Mouse (Mus musculus) spleen, adult 2 months (tissue): Measurements from ENCODE around the gene Arid1b. TPM values are rescaled to one million over a fixed set of nuclear protein-coding genes. Genes with fewer than 3 reads are reported as not detected.
"Not testable (repeated sequence)": the region's sequence is repeated elsewhere in the genome, so short reads cannot be mapped to it uniquely, and the experiment has no call there.

Source experiments
- DNase-seq, 2 experiments: peaks; one replicate each; pipeline versions ENCODE4 v3.0.0 to v3.0.0-alpha.2; 2012 to 2021; ENCODE audit warnings: low spot score in 2 of 2, low read depth in 1 of 2
- H3K27ac ChIP-seq: fragments of 200-500 bp; 2 replicates; pipeline ENCODE4 v1.5.1; 2012; ENCODE audit warnings: low read length, inconsistent platforms; ENCODE audit not compliant: insufficient read depth
- H3K27me3 ChIP-seq: fragments of 200-500 bp; 2 replicates; pipeline ENCODE4 v1.6.1; 2012; ENCODE audit warnings: mild to moderate bottlenecking, moderate library complexity, low read length, inconsistent platforms; ENCODE audit not compliant: control insufficient read depth, insufficient read depth
- H3K36me3 ChIP-seq: fragments of 200-500 bp; 2 replicates; pipeline ENCODE4 v1.6.1; 2012; ENCODE audit warnings: mild to moderate bottlenecking, low read length, inconsistent platforms; ENCODE audit not compliant: control insufficient read depth, insufficient read depth
- H3K4me1 ChIP-seq: fragments of 200-500 bp; 2 replicates; pipeline ENCODE4 v1.6.1; 2011; ENCODE audit warnings: inconsistent platforms; ENCODE audit not compliant: control insufficient read depth, insufficient read depth, insufficient read length
- H3K4me3 ChIP-seq: fragments of 200-500 bp; 2 replicates; pipeline ENCODE4 v1.5.1; 2011; ENCODE audit warnings: mild to moderate bottlenecking, inconsistent platforms; ENCODE audit not compliant: insufficient read depth, insufficient read length; ENCODE audit errors: extremely low read depth
- CTCF ChIP-seq: fragments of 200-500 bp; IDR thresholded peaks from 2 replicates; pipeline ENCODE4 v1.5.1; 2011; ENCODE audit warnings: mild to moderate bottlenecking, inconsistent platforms; ENCODE audit not compliant: insufficient read depth, insufficient read length, insufficient replicate concordance; ENCODE audit errors: extremely low read depth
- POLR2A ChIP-seq: fragments of 200-500 bp; IDR thresholded peaks from 2 replicates; pipeline ENCODE4 v1.6.1; 2011; ENCODE audit warnings: low read depth, low read length, inconsistent platforms
- WGBS: fragments of 180-500 bp; shearing (Covaris S2); methylation state at CpG from one replicate; pipeline ENCODE4 v1.1.7; 2018; 5-methylcytosine and 5-hydroxymethylcytosine counted together
- polyA plus RNA-seq: library from polyadenylated mRNA; depleted of rRNA; stranded (reverse); fragments of >200 nt; gene quantifications from 2 replicates; pipeline ENCODE4 v1.2.3, GENCODE M21; 2012

The Arid1b gene
- polyA plus RNA-seq, 1 experiment = 53.5 TPM

DNA sequence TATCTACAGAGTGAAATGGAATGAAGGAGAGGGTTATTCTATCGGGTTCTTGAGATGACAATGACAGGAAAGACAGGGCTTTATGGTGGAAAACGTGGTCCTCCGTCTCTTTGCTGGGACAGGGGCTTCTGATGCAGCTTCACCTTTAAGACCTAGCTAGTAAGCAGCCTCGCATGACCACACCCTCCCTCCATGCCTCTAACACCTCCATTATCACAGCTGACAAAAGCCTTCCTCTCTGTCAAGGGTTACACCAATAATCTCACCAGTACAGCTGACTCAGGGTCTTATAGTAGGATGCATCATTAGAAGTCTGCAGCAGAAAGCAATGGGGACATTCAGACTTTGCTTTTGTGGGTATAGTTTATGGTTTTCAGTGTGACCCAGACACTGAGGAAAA lies 116.0 kb downstream of the Arid1b start:
- Histone ChIP-seq H3K4me1 (peaks cover 18% of the 10 kb centered on the region; the same call in 1 of the 2 replicates), H3K36me3 (no peaks in the 10 kb centered on the region), H3K4me3 (no peak overlapping the region), H3K27ac (no peak overlapping the region), H3K27me3 (no peaks in the 10 kb centered on the region)
- 87% methylated on average over 4 of the region's 4 CpGs for WGBS
- DNase-seq = no peak
- TF ChIP-seq CTCF = no peak
- no peak for TF ChIP-seq POLR2A

- not testable (repeated sequence) for H3K4me3 ChIP-seq, H3K36me3 ChIP-seq, H3K27ac ChIP-seq, H3K27me3 ChIP-seq, DNase-seq
- WGBS = 96% methylated on average over 5 of the region's 5 CpGs
- peaks cover 17% of the 10 kb centered on the region; the same call in 1 of the 2 replicates for H3K4me1 ChIP-seq
Measured at GRCm38 (mm10) chr17:5110981-5111380, 116.8 kb downstream of the Arid1b start.

- H3K27ac ChIP-seq = no peak overlapping the region
- no peak for TF ChIP-seq POLR2A
- no peak for TF ChIP-seq CTCF
- no peak for DNase-seq
- no peak overlapping the region for H3K4me3 ChIP-seq
- peaks cover 12% of the 10 kb centered on the region; the same call in 1 of the 2 replicates for H3K4me1 ChIP-seq
- no peaks in the 10 kb centered on the region for H3K36me3 ChIP-seq
- WGBS = 86% methylated on average over 4 of the region's 4 CpGs
- H3K27me3 ChIP-seq = no peaks in the 10 kb centered on the region
Measured at GRCm38 (mm10) chr17:5112116-5112515, 118.0 kb downstream of the Arid1b start.

DNA sequence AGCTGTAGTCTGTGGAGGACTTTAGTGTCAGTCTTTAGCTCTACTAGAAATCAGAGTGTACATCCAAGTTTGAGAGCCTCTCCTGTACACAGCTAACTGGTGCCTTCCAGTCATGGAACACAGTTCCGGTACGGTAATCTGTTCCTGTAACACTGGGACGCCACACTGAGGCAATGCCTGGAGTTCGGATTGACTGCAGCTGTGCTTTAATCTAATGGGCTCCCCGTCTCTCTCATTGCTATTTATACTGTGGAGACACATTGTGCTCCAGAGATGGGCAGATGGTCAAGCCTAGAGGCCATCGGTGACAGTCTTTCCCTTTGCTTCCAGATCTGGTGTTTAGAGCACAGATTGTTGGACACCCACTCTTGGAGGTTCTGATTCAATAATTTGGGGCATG lies 121.8 kb downstream of the Arid1b start:
- Histone ChIP-seq H3K27me3 (no peaks in the 10 kb centered on the region), H3K36me3 (no peaks in the 10 kb centered on the region), H3K27ac (no peak overlapping the region), H3K4me3 (no peak overlapping the region), H3K4me1 (no peaks in the 10 kb centered on the region; the same call in 1 of the 2 replicates)
- DNase-seq = no peak
- TF ChIP-seq CTCF = no peak
- no peak for TF ChIP-seq POLR2A
- 96% methylated on average over 6 of the region's 6 CpGs for WGBS

GRCm38 (mm10) chr17:5116990-5117389 lies 122.9 kb downstream of the Arid1b start:
- no peak for DNase-seq
- Histone ChIP-seq H3K27me3 (no peaks in the 10 kb centered on the region), H3K4me3 (no peak overlapping the region), H3K27ac (no peak overlapping the region), H3K4me1 (no peaks in the 10 kb centered on the region; the same call in 1 of the 2 replicates), H3K36me3 (no peaks in the 10 kb centered on the region)
- TF ChIP-seq POLR2A = no peak
- TF ChIP-seq CTCF = no peak
- 82% methylated on average over 2 of the region's 2 CpGs for WGBS

DNA sequence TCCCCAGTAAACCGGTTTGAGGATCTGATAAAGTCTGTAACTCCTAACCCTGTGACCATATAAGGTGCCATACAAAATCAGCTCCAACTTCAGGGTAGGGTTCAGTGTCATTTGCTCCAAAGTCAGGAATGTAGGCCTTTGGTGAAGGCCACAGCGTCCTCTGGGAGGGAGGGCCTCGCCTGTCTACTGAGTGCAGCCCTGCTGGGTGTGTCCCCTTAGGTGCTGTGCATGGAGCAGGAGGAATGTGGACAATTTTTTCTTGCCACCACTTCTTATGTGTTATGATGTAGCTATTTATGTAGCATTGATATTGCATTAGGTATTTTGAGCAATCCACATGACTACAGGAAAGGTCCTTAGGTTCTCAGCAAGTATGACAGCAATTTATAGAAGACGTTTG lies 124.0 kb downstream of the Arid1b start:
- no peak overlapping the region for H3K4me3 ChIP-seq
- H3K27ac ChIP-seq = no peak overlapping the region
- H3K27me3 ChIP-seq = no peaks in the 10 kb centered on the region
- TF ChIP-seq POLR2A (no peak), CTCF (no peak)
- 92% methylated on average over 4 of the region's 4 CpGs for WGBS
- H3K36me3 ChIP-seq = no peaks in the 10 kb centered on the region
- no peaks in the 10 kb centered on the region; the same call in 1 of the 2 replicates for H3K4me1 ChIP-seq
- no peak for DNase-seq

- WGBS = 28% methylated on average over 2 of the region's 2 CpGs
- H3K27ac ChIP-seq = no peak overlapping the region
- no peak for DNase-seq
- peaks cover 22% of the 10 kb centered on the region for H3K4me1 ChIP-seq
- no peak overlapping the region for H3K4me3 ChIP-seq
- no peak for TF ChIP-seq POLR2A
- no peak for TF ChIP-seq CTCF
- no peaks in the 10 kb centered on the region for H3K36me3 ChIP-seq
- H3K27me3 ChIP-seq = no peaks in the 10 kb centered on the region
Measured at GRCm38 (mm10) chr17:5124643-5125042, 130.5 kb downstream of the Arid1b start.
